Mouse (Mus musculus): Measurements from ENCODE around the gene Dync1li1. TPM values are rescaled to one million over a fixed set of nuclear protein-coding genes. Genes with fewer than 3 reads are reported as not detected.
"Not testable (repeated sequence)": the region's sequence is repeated elsewhere in the genome, so short reads cannot be mapped to it uniquely, and the experiment has no call there.

Gene Dync1li1
- polyA plus RNA-seq, 1 experiment from 2014 or later = 94.0 TPM

GRCm38 (mm10) chr9:114687639-114688038, 951 bp upstream of the Dync1li1 start:
- Histone ChIP-seq H3K27ac (ENCODE audit: low read depth, low read length) (no peak overlapping the region), H3K4me1 (ENCODE audit: control insufficient read depth, insufficient read depth, low read length) (peaks cover 13% of the 10 kb centered on the region; the same call in 1 of the 2 replicates), H3K36me3 (ENCODE audit: control insufficient read depth, insufficient read depth, low read length) (peaks cover 7% of the 10 kb centered on the region; the same call in 1 of the 2 replicates), H3K9me3 (ENCODE audit: control insufficient read depth, low read length) (no peaks in the 10 kb centered on the region), H3K27me3 (ENCODE audit: control insufficient read depth, insufficient read depth, low read length) (no peaks in the 10 kb centered on the region), H3K9ac (ENCODE audit: low read length) (peak overlapping the region; percentile 97), H3K4me3 (ENCODE audit: low read depth, low read length) (peak overlapping the region; percentile 98), H3K4me2 (ENCODE audit: low read depth) (peak overlapping the region; percentile 71)
- 83% methylated on average over 13 of the region's 13 CpGs for WGBS
- no peak for DNase-seq (ENCODE audit: low spot score)
- ATAC-seq (ENCODE audit: insufficient read depth, low FRiP score, low TSS enrichment) = no peak

- peak; percentile 64; the same call in 1 of the 2 replicates for ATAC-seq (ENCODE audit: insufficient read depth, low FRiP score, low TSS enrichment)
- Histone ChIP-seq H3K9ac (ENCODE audit: low read length) (peak overlapping the region; percentile 97), H3K4me1 (ENCODE audit: control insufficient read depth, insufficient read depth, low read length) (peaks cover 13% of the 10 kb centered on the region; the same call in 1 of the 2 replicates), H3K27me3 (ENCODE audit: control insufficient read depth, insufficient read depth, low read length) (no peaks in the 10 kb centered on the region), H3K4me3 (ENCODE audit: low read depth, low read length) (peak overlapping the region; percentile 98), H3K9me3 (ENCODE audit: control insufficient read depth, low read length) (no peaks in the 10 kb centered on the region), H3K4me2 (ENCODE audit: low read depth) (peak overlapping the region; percentile 71), H3K36me3 (ENCODE audit: control insufficient read depth, insufficient read depth, low read length) (peaks cover 7% of the 10 kb centered on the region; the same call in 1 of the 2 replicates), H3K27ac (ENCODE audit: low read depth, low read length) (peak overlapping the region; percentile 96)
- peak; percentile 72 for DNase-seq (ENCODE audit: low spot score)
- WGBS = under 1% methylated on average over 37 of the region's 50 CpGs
Measured at GRCm38 (mm10) chr9:114688953-114689407, 390 bp downstream of the Dync1li1 start.

GRCm38 (mm10) chr9:114690119-114690601, 1.6 kb downstream of the Dync1li1 start:
- Histone ChIP-seq H3K27ac (ENCODE audit: low read depth, low read length) (no peak overlapping the region), H3K9me3 (ENCODE audit: control insufficient read depth, low read length) (no peaks in the 10 kb centered on the region), H3K4me3 (ENCODE audit: low read depth, low read length) (peak overlapping the region; percentile 98), H3K4me1 (ENCODE audit: control insufficient read depth, insufficient read depth, low read length) (peaks cover 13% of the 10 kb centered on the region; the same call in 1 of the 2 replicates), H3K36me3 (ENCODE audit: control insufficient read depth, insufficient read depth, low read length) (peaks cover 7% of the 10 kb centered on the region; the same call in 1 of the 2 replicates), H3K4me2 (ENCODE audit: low read depth) (peak overlapping the region; percentile 71), H3K27me3 (ENCODE audit: control insufficient read depth, insufficient read depth, low read length) (no peaks in the 10 kb centered on the region), H3K9ac (ENCODE audit: low read length) (peak overlapping the region; percentile 97)
- DNase-seq (ENCODE audit: low spot score) = peak; percentile 15
- WGBS = 8% methylated on average over 10 of the region's 10 CpGs
- no peak for ATAC-seq (ENCODE audit: insufficient read depth, low FRiP score, low TSS enrichment)

- Histone ChIP-seq H3K9me3 (ENCODE audit: control insufficient read depth, low read length) (no peaks in the 10 kb centered on the region), H3K4me1 (ENCODE audit: control insufficient read depth, insufficient read depth, low read length) (peaks cover 13% of the 10 kb centered on the region; the same call in 1 of the 2 replicates), H3K27me3 (ENCODE audit: control insufficient read depth, insufficient read depth, low read length) (no peaks in the 10 kb centered on the region), H3K4me3 (ENCODE audit: low read depth, low read length) (no peak overlapping the region), H3K36me3 (ENCODE audit: control insufficient read depth, insufficient read depth, low read length) (peaks cover 7% of the 10 kb centered on the region; the same call in 1 of the 2 replicates), H3K9ac (ENCODE audit: low read length) (no peak overlapping the region), H3K27ac (ENCODE audit: low read depth, low read length) (no peak overlapping the region), H3K4me2 (ENCODE audit: low read depth) (peak overlapping the region; percentile 71; the same call in 1 of the 2 replicates)
- DNase-seq (ENCODE audit: low spot score) (no peak), ATAC-seq (ENCODE audit: insufficient read depth, low FRiP score, low TSS enrichment) (no peak)
Measured at GRCm38 (mm10) chr9:114691112-114691511, 2.5 kb downstream of the Dync1li1 start.

- not testable (repeated sequence) for H3K4me3 ChIP-seq (ENCODE audit: low read depth, low read length); H3K4me1 ChIP-seq (ENCODE audit: control insufficient read depth, insufficient read depth, low read length); H3K9me3 ChIP-seq (ENCODE audit: control insufficient read depth, low read length); H3K27ac ChIP-seq (ENCODE audit: low read depth, low read length); H3K9ac ChIP-seq (ENCODE audit: low read length); H3K4me2 ChIP-seq (ENCODE audit: low read depth); ATAC-seq (ENCODE audit: insufficient read depth, low FRiP score, low TSS enrichment); H3K27me3 ChIP-seq (ENCODE audit: control insufficient read depth, insufficient read depth, low read length); DNase-seq (ENCODE audit: low spot score); H3K36me3 ChIP-seq (ENCODE audit: control insufficient read depth, insufficient read depth, low read length)
- WGBS = 97% methylated on average over 8 of the region's 8 CpGs
Measured at GRCm38 (mm10) chr9:114695662-114696061, 7.1 kb downstream of the Dync1li1 start.

GRCm38 (mm10) chr9:114697072-114697471, 8.5 kb downstream of the Dync1li1 start:
- Histone ChIP-seq H3K4me2 (ENCODE audit: low read depth) (no peak overlapping the region), H3K4me1 (ENCODE audit: control insufficient read depth, insufficient read depth, low read length) (no peaks in the 10 kb centered on the region), H3K9ac (ENCODE audit: low read length) (no peak overlapping the region), H3K4me3 (ENCODE audit: low read depth, low read length) (no peak overlapping the region), H3K36me3 (ENCODE audit: control insufficient read depth, insufficient read depth, low read length) (peaks cover 5% of the 10 kb centered on the region; the same call in 1 of the 2 replicates), H3K27ac (ENCODE audit: low read depth, low read length) (no peak overlapping the region), H3K9me3 (ENCODE audit: control insufficient read depth, low read length) (no peaks in the 10 kb centered on the region), H3K27me3 (ENCODE audit: control insufficient read depth, insufficient read depth, low read length) (no peaks in the 10 kb centered on the region)
- DNase-seq (ENCODE audit: low spot score) (no peak), ATAC-seq (ENCODE audit: insufficient read depth, low FRiP score, low TSS enrichment) (no peak)
- WGBS = 94% methylated on average over 4 of the region's 4 CpGs

- Histone ChIP-seq H3K9ac (ENCODE audit: low read length) (no peak overlapping the region), H3K4me1 (ENCODE audit: control insufficient read depth, insufficient read depth, low read length) (no peaks in the 10 kb centered on the region), H3K9me3 (ENCODE audit: control insufficient read depth, low read length) (no peaks in the 10 kb centered on the region), H3K4me2 (ENCODE audit: low read depth) (no peak overlapping the region), H3K36me3 (ENCODE audit: control insufficient read depth, insufficient read depth, low read length) (no peaks in the 10 kb centered on the region), H3K4me3 (ENCODE audit: low read depth, low read length) (no peak overlapping the region), H3K27ac (ENCODE audit: low read depth, low read length) (no peak overlapping the region), H3K27me3 (ENCODE audit: control insufficient read depth, insufficient read depth, low read length) (no peaks in the 10 kb centered on the region)
- no peak for DNase-seq (ENCODE audit: low spot score)
- ATAC-seq (ENCODE audit: insufficient read depth, low FRiP score, low TSS enrichment) = no peak
- WGBS = 89% methylated on average over 5 of the region's 5 CpGs
Measured at GRCm38 (mm10) chr9:114697926-114698325, 9.3 kb downstream of the Dync1li1 start.

GRCm38 (mm10) chr9:114699262-114699661, 10.7 kb downstream of the Dync1li1 start:
- Histone ChIP-seq H3K9me3 (ENCODE audit: control insufficient read depth, low read length) (no peaks in the 10 kb centered on the region), H3K4me3 (ENCODE audit: low read depth, low read length) (no peak overlapping the region), H3K9ac (ENCODE audit: low read length) (no peak overlapping the region), H3K36me3 (ENCODE audit: control insufficient read depth, insufficient read depth, low read length) (no peaks in the 10 kb centered on the region), H3K4me1 (ENCODE audit: control insufficient read depth, insufficient read depth, low read length) (no peaks in the 10 kb centered on the region), H3K27ac (ENCODE audit: low read depth, low read length) (no peak overlapping the region), H3K4me2 (ENCODE audit: low read depth) (no peak overlapping the region), H3K27me3 (ENCODE audit: control insufficient read depth, insufficient read depth, low read length) (no peaks in the 10 kb centered on the region)
- WGBS = 74% methylated on average over 6 of the region's 6 CpGs
- ATAC-seq (ENCODE audit: insufficient read depth, low FRiP score, low TSS enrichment) (no peak), DNase-seq (ENCODE audit: low spot score) (no peak)

All from neural tube, embryonic 11.5 days (tissue).